Mouse (Mus musculus): ENCODE data around the gene Pcyt1a.

DNA sequence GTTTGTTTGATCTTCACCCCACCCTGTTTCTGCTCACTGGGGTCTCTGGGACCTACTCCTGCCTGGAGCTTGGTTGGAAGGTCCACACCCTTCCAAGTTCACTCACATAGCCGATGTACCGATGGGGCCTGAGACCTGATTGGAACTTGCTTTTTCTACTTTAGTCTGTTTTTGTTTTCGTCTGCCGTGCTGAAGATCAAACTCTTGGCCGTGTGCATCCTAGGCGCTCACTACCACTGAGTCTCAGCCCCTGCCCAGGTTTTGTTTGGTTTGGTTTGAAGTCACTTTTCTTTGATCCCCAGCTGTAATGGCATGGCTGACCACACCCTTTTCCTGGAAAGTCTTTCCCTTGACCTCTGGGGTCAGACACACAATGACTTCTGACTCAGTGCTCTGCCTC, 82.7 kb downstream of the Pcyt1a start:
- TF ChIP-seq POLR2A (IDR thresholded peaks at IDR 0.05; ENCODE audit: insufficient read depth, low read depth, low read length) (no peak), CTCF (IDR thresholded peaks at IDR 0.05; ENCODE audit: insufficient read depth, low read depth, low read length) (no peak)

Measured in olfactory bulb, adult 2 months (tissue).